Mouse (Mus musculus): ENCODE measurements around the gene Olfr1366. TPM values are rescaled to one million over a fixed set of nuclear protein-coding genes. Genes with fewer than 3 reads are reported as not detected.
A peak's percentile ranks its signal among the peaks of the same experiment; 100 is the strongest.

The Olfr1366 gene
- 0.07 and 0.11 TPM in 2 replicates for polyA plus RNA-seq (2014; fragmentation: Nextera tagmentation; extraction: Ambion mirVana)

GRCm38 (mm10) chr13:21542708-21543107 is at the start of gene Olfr1366:
Gene Olfr1366 (minus strand): TSS chr13:21542808.
- H3K4me3 ChIP-seq (ENCODE audit: control insufficient read depth in 1 of 2, insufficient read depth in 1 of 2, low read depth in 1 of 2, low read length in 2 of 2), result no peak within 1 kb of the TSS
- WGBS, result 50% methylated on average over 1 of the region's 1 CpGs
- no peaks in the 10 kb centered on the region for H3K9me3 ChIP-seq (ENCODE audit: control insufficient read depth, low read length)
- H3K9ac ChIP-seq (ENCODE audit: low read length), result no peak within 1 kb of the TSS
- H3K27ac ChIP-seq (replicated peaks in 1 of 2; ENCODE audit: control insufficient read depth in 1 of 2, insufficient read depth in 1 of 2, low read depth in 2 of 2, low read length in 2 of 2), result no peak within 1 kb of the TSS
- no peaks in the 10 kb centered on the region for H3K27me3 ChIP-seq (ENCODE audit: control insufficient read depth, insufficient read depth, low read length)
- ATAC-seq (ENCODE audit: insufficient number of reproducible peaks, insufficient read depth, low FRiP score, low read depth), result no peak
- H3K4me2 ChIP-seq (ENCODE audit: low read length), result no peak within 1 kb of the TSS
- H3K4me1 ChIP-seq (ENCODE audit: control insufficient read depth in 2 of 2, insufficient read depth in 2 of 2, low read length in 2 of 2), result no peaks in the 10 kb centered on the region
- H3K36me3 ChIP-seq (ENCODE audit: control insufficient read depth, insufficient read depth, low read length), result no peaks in the 10 kb centered on the region

- no peaks in the 10 kb centered on the region for H3K27me3 ChIP-seq (ENCODE audit: control insufficient read depth, insufficient read depth, low read length)
- H3K27ac ChIP-seq (replicated peaks in 1 of 2; ENCODE audit: control insufficient read depth in 1 of 2, insufficient read depth in 1 of 2, low read depth in 2 of 2, low read length in 2 of 2), result no peak overlapping the region
- WGBS, result 40% methylated on average over 2 of the region's 2 CpGs
- no peaks in the 10 kb centered on the region for H3K36me3 ChIP-seq (ENCODE audit: control insufficient read depth, insufficient read depth, low read length)
- no peak for ATAC-seq (ENCODE audit: insufficient number of reproducible peaks, insufficient read depth, low FRiP score, low read depth)
- peaks cover 6% of the 10 kb centered on the region; the same call in 1 of the 2 replicates for H3K9me3 ChIP-seq (ENCODE audit: control insufficient read depth, low read length)
- H3K4me3 ChIP-seq (ENCODE audit: control insufficient read depth in 1 of 2, insufficient read depth in 1 of 2, low read depth in 1 of 2, low read length in 2 of 2), result no peak overlapping the region
- H3K9ac ChIP-seq (ENCODE audit: low read length), result no peak overlapping the region
- no peaks in the 10 kb centered on the region for H3K4me1 ChIP-seq (ENCODE audit: control insufficient read depth in 2 of 2, insufficient read depth in 2 of 2, low read length in 2 of 2)
- H3K4me2 ChIP-seq (ENCODE audit: low read length), result no peak overlapping the region
Measured at GRCm38 (mm10) chr13:21591618-21592017, 49.0 kb upstream of the Olfr1366 start.

GRCm38 (mm10) chr13:21581659-21582058 is 39.1 kb upstream of the Olfr1366 start, which contains the start of gene Olfr1364:
Gene Olfr1364 (minus strand): TSS chr13:21581759.
- Histone ChIP-seq H3K27me3 (ENCODE audit: control insufficient read depth, insufficient read depth, low read length) (no peaks in the 10 kb centered on the region), H3K9me3 (ENCODE audit: control insufficient read depth, low read length) (no peaks in the 10 kb centered on the region), H3K4me3 (ENCODE audit: control insufficient read depth in 1 of 2, insufficient read depth in 1 of 2, low read depth in 1 of 2, low read length in 2 of 2) (no peak within 1 kb of the TSS), H3K4me1 (ENCODE audit: control insufficient read depth in 2 of 2, insufficient read depth in 2 of 2, low read length in 2 of 2) (no peaks in the 10 kb centered on the region), H3K4me2 (ENCODE audit: low read length) (no peak within 1 kb of the TSS), H3K27ac (replicated peaks in 1 of 2; ENCODE audit: control insufficient read depth in 1 of 2, insufficient read depth in 1 of 2, low read depth in 2 of 2, low read length in 2 of 2) (no peak within 1 kb of the TSS), H3K36me3 (ENCODE audit: control insufficient read depth, insufficient read depth, low read length) (no peaks in the 10 kb centered on the region), H3K9ac (ENCODE audit: low read length) (no peak within 1 kb of the TSS)
- no peak for ATAC-seq (ENCODE audit: insufficient number of reproducible peaks, insufficient read depth, low FRiP score, low read depth)
- 77% methylated on average over 2 of the region's 2 CpGs for WGBS

- Histone ChIP-seq H3K4me2 (ENCODE audit: low read length) (no peak within 1 kb of the TSS), H3K4me3 (ENCODE audit: control insufficient read depth in 1 of 2, insufficient read depth in 1 of 2, low read depth in 1 of 2, low read length in 2 of 2) (no peak within 1 kb of the TSS), H3K4me1 (ENCODE audit: control insufficient read depth in 2 of 2, insufficient read depth in 2 of 2, low read length in 2 of 2) (no peaks in the 10 kb centered on the region), H3K9me3 (ENCODE audit: control insufficient read depth, low read length) (no peaks in the 10 kb centered on the region), H3K9ac (ENCODE audit: low read length) (no peak within 1 kb of the TSS), H3K36me3 (ENCODE audit: control insufficient read depth, insufficient read depth, low read length) (no peaks in the 10 kb centered on the region), H3K27me3 (ENCODE audit: control insufficient read depth, insufficient read depth, low read length) (no peaks in the 10 kb centered on the region), H3K27ac (replicated peaks in 1 of 2; ENCODE audit: control insufficient read depth in 1 of 2, insufficient read depth in 1 of 2, low read depth in 2 of 2, low read length in 2 of 2) (no peak within 1 kb of the TSS)
- no peak for ATAC-seq (ENCODE audit: insufficient number of reproducible peaks, insufficient read depth, low FRiP score, low read depth)
- 51% methylated on average over 1 of the region's 1 CpGs for WGBS
Measured at GRCm38 (mm10) chr13:21559793-21560192, 17.2 kb upstream of the Olfr1366 start, which contains the start of gene Olfr1535. Gene Olfr1535 (minus strand): TSS chr13:21559893.

GRCm38 (mm10) chr13:21550416-21551110 is 8.0 kb upstream of the Olfr1366 start:
- H3K9ac ChIP-seq (ENCODE audit: low read length), result no peak overlapping the region
- no peak overlapping the region for H3K4me3 ChIP-seq (ENCODE audit: control insufficient read depth in 1 of 2, insufficient read depth in 1 of 2, low read depth in 1 of 2, low read length in 2 of 2)
- H3K9me3 ChIP-seq (ENCODE audit: control insufficient read depth, low read length), result no peaks in the 10 kb centered on the region
- no peaks in the 10 kb centered on the region for H3K4me1 ChIP-seq (ENCODE audit: control insufficient read depth in 2 of 2, insufficient read depth in 2 of 2, low read length in 2 of 2)
- no peaks in the 10 kb centered on the region for H3K36me3 ChIP-seq (ENCODE audit: control insufficient read depth, insufficient read depth, low read length)
- no peak overlapping the region for H3K4me2 ChIP-seq (ENCODE audit: low read length)
- ATAC-seq (ENCODE audit: insufficient number of reproducible peaks, insufficient read depth, low FRiP score, low read depth), result no peak
- WGBS, result 34% methylated on average over 3 of the region's 3 CpGs
- H3K27me3 ChIP-seq (ENCODE audit: control insufficient read depth, insufficient read depth, low read length), result no peaks in the 10 kb centered on the region
- no peak overlapping the region for H3K27ac ChIP-seq (replicated peaks in 1 of 2; ENCODE audit: control insufficient read depth in 1 of 2, insufficient read depth in 1 of 2, low read depth in 2 of 2, low read length in 2 of 2)

- 87% methylated on average over 3 of the region's 3 CpGs for WGBS
- no peak for ATAC-seq (ENCODE audit: insufficient number of reproducible peaks, insufficient read depth, low FRiP score, low read depth)
- Histone ChIP-seq H3K36me3 (ENCODE audit: control insufficient read depth, insufficient read depth, low read length) (no peaks in the 10 kb centered on the region), H3K4me1 (ENCODE audit: control insufficient read depth in 2 of 2, insufficient read depth in 2 of 2, low read length in 2 of 2) (no peaks in the 10 kb centered on the region), H3K27ac (replicated peaks in 1 of 2; ENCODE audit: control insufficient read depth in 1 of 2, insufficient read depth in 1 of 2, low read depth in 2 of 2, low read length in 2 of 2) (no peak overlapping the region), H3K4me3 (ENCODE audit: control insufficient read depth in 1 of 2, insufficient read depth in 1 of 2, low read depth in 1 of 2, low read length in 2 of 2) (no peak overlapping the region), H3K4me2 (ENCODE audit: low read length) (no peak overlapping the region), H3K9me3 (ENCODE audit: control insufficient read depth, low read length) (no peaks in the 10 kb centered on the region), H3K9ac (ENCODE audit: low read length) (no peak overlapping the region), H3K27me3 (ENCODE audit: control insufficient read depth, insufficient read depth, low read length) (no peaks in the 10 kb centered on the region)
Measured at GRCm38 (mm10) chr13:21549487-21549886, 6.9 kb upstream of the Olfr1366 start.

- peak within 1 kb of the TSS; percentile 91 to 99 for H3K4me3 ChIP-seq (ENCODE audit: control insufficient read depth in 1 of 2, insufficient read depth in 1 of 2, low read depth in 1 of 2, low read length in 2 of 2)
- H3K9me3 ChIP-seq (ENCODE audit: control insufficient read depth, low read length), result no peaks in the 10 kb centered on the region
- H3K4me2 ChIP-seq (ENCODE audit: low read length), result peak within 1 kb of the TSS; percentile 76
- peak within 1 kb of the TSS; percentile 98 for H3K9ac ChIP-seq (ENCODE audit: low read length)
- WGBS, result 0% methylated on average over 37 of the region's 39 CpGs
- H3K27me3 ChIP-seq (ENCODE audit: control insufficient read depth, insufficient read depth, low read length), result no peaks in the 10 kb centered on the region
- H3K27ac ChIP-seq (replicated peaks in 1 of 2; ENCODE audit: control insufficient read depth in 1 of 2, insufficient read depth in 1 of 2, low read depth in 2 of 2, low read length in 2 of 2), result peak within 1 kb of the TSS; percentile 92 to 94
- ATAC-seq (ENCODE audit: insufficient number of reproducible peaks, insufficient read depth, low FRiP score, low read depth), result peak; percentile 86
- H3K36me3 ChIP-seq (ENCODE audit: control insufficient read depth, insufficient read depth, low read length), result peaks cover 14% of the 10 kb centered on the region
- H3K4me1 ChIP-seq (ENCODE audit: control insufficient read depth in 2 of 2, insufficient read depth in 2 of 2, low read length in 2 of 2), result no peaks in the 10 kb centered on the region
Measured at GRCm38 (mm10) chr13:21530781-21531201, 11.8 kb downstream of the Olfr1366 start, which contains the start of gene Zkscan8. Gene Zkscan8 (minus strand): TSS chr13:21531120.
